Mouse (Mus musculus): Measurements from ENCODE around the gene Hfe. TPM values are rescaled to one million over a fixed set of nuclear protein-coding genes. Genes with fewer than 3 reads are reported as not detected.
A peak's percentile ranks its signal among the peaks of the same experiment; 100 is the strongest.
"Not testable (repeated sequence)": the region's sequence is repeated elsewhere in the genome, so short reads cannot be mapped to it uniquely, and the experiment has no call there.

Hfe gene
- polyA plus RNA-seq, 1 experiment from 2014 or later: 3.7 TPM

DNA sequence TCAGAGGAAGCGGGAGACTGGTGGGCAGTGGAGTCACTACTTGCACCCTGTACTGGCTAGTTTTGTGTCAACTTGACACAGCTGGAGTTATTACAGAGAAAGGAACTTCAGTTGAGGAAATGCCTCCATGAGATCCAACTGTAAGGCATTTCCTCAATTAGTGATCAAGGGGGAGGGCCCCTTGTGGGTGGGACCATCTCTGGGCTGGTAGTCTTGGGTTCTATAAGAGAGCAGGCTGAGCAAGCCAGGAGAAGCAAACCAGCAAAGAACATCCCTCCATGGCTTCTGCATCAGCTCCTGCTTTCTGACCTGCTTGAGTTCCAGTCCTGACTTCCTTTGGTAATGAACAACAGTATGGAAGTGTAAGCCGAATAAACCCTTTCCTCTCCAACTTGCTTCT lies 7.9 kb downstream of the Hfe start:
- not testable (repeated sequence) for H3K9me3 ChIP-seq (replicated peaks); H3K4me2 ChIP-seq; H3K27ac ChIP-seq (replicated peaks); H3K9ac ChIP-seq (replicated peaks); H3K27me3 ChIP-seq (replicated peaks); H3K36me3 ChIP-seq; H3K4me3 ChIP-seq (replicated peaks); H3K4me1 ChIP-seq; ATAC-seq (ENCODE audit: low FRiP score)
- WGBS: 87% methylated on average over 2 of the region's 2 CpGs

DNA sequence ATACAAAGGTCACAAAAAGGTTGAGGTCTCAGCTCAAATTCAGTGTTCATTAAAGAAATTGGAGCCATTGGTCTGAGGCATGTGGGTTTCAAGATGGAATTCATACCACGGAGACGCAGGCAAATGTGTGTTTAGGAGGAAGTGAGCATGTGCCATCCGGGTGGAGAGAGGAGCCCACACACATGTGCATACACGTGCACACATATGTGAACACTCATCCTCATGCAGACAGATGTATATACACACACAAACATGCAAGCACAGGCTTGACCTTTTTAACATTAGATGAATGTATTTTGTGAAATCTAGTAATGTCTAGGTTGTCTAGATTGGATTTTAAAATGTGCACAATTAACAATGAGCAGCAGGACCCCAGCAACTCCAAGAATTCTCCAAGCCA lies 8.4 kb downstream of the Hfe start:
- Histone ChIP-seq H3K27ac (replicated peaks) (no peak overlapping the region), H3K4me3 (replicated peaks) (no peak overlapping the region), H3K4me2 (no peak overlapping the region), H3K4me1 (peaks cover 14% of the 10 kb centered on the region; the same call in 1 of the 2 replicates), H3K9ac (replicated peaks) (no peak overlapping the region), H3K9me3 (replicated peaks) (no peaks in the 10 kb centered on the region), H3K27me3 (replicated peaks) (no peaks in the 10 kb centered on the region), H3K36me3 (no peaks in the 10 kb centered on the region)
- 78% methylated on average over 4 of the region's 4 CpGs for WGBS
- ATAC-seq (ENCODE audit: low FRiP score): no peak

DNA sequence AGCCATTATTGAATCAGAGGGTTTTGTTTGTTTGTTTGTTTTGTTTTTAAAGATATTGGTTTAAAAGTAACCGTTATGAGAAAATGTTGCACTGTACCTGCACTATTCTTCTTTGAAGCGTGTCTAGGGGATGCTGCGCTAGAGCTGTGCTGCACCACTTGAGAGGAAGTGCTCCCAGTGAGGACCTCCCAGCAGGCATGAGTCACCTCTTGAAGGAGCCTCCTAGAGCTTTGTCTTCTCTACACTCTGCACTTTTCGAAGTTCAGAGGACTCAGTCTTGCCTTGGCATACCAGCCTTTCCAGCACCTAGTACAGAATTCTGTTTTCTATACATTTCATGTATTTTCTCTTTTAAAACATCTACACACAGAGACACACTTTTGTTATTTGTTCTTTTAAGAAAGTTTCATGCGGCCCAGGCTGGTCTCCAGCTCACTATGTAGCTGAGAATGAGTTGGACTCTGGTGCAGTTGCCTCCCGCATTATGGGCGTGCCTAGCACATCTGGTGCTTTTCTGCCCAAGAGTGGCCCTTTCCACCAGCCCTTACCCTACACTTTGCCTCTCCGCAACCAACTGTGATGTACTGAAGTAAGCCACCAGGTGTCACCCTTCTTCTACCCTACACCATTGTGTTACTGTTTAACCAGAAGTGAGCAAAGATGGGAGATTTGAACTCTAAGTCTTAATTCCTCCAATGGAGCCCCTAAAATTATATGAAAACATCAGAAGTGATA lies 9.7 kb downstream of the Hfe start:
- Histone ChIP-seq H3K36me3 (no peaks in the 10 kb centered on the region), H3K9me3 (replicated peaks) (no peaks in the 10 kb centered on the region), H3K27ac (replicated peaks) (no peak overlapping the region), H3K4me2 (no peak overlapping the region), H3K4me3 (replicated peaks) (no peak overlapping the region), H3K4me1 (peaks cover 14% of the 10 kb centered on the region; the same call in 1 of the 2 replicates), H3K9ac (replicated peaks) (no peak overlapping the region), H3K27me3 (replicated peaks) (no peaks in the 10 kb centered on the region)
- 28% methylated on average over 8 of the region's 8 CpGs for WGBS
- no peak for ATAC-seq (ENCODE audit: low FRiP score)

DNA sequence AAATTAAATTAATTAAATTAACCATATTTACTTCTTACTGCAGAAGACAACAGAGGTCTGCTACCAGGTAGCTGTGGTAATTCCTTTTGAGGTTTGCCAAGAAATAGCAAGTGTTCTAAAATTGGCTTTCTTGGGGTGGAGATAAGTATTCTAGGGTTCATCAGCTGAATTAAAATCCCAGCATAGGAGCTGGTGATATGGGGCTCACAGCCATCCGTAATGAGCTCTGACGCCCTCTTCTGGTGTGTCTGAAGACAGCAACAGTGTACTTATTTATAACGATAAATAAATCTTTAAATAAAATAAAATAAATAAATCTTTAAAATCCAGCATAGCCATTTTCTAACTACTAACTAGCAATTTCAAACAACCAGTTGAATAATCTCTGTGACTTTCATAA lies 10.9 kb downstream of the Hfe start:
- ATAC-seq (ENCODE audit: low FRiP score): no peak
- no peaks in the 10 kb centered on the region for H3K27me3 ChIP-seq (replicated peaks)
- no peaks in the 10 kb centered on the region for H3K9me3 ChIP-seq (replicated peaks)
- peaks cover 14% of the 10 kb centered on the region; the same call in 1 of the 2 replicates for H3K4me1 ChIP-seq
- H3K4me3 ChIP-seq (replicated peaks): no peak overlapping the region
- no peak overlapping the region for H3K27ac ChIP-seq (replicated peaks)
- no peak overlapping the region for H3K4me2 ChIP-seq
- no peaks in the 10 kb centered on the region for H3K36me3 ChIP-seq
- WGBS: 67% methylated on average over 3 of the region's 3 CpGs
- no peak overlapping the region for H3K9ac ChIP-seq (replicated peaks)

DNA sequence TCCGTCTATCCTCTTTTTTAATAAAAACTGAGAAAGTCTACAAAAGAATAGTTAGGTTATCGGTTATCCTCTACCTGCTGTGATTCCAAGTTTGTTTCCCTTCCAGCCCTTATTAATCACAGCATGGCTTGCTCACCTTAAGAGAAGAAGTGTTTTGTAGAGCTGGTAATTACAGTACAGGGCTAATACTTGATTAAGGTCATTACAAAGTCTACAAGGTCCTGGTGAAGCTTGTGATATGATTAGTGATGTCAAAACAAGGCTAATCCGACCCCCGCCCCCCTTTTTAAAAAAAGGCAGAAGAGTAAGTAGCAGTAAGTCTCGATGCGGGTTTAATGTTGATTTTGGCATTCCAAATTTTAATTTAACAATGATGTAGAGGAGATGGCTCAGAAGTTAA lies 11.7 kb downstream of the Hfe start:
- Histone ChIP-seq H3K27ac (replicated peaks) (peak overlapping the region; percentile 79), H3K9me3 (replicated peaks) (no peaks in the 10 kb centered on the region), H3K4me1 (peaks cover 14% of the 10 kb centered on the region; the same call in 1 of the 2 replicates), H3K4me3 (replicated peaks) (no peak overlapping the region), H3K27me3 (replicated peaks) (no peaks in the 10 kb centered on the region), H3K9ac (replicated peaks) (peak overlapping the region; percentile 47; the same call in 1 of the 2 replicates), H3K36me3 (no peaks in the 10 kb centered on the region), H3K4me2 (peak overlapping the region; percentile 60)
- no peak for ATAC-seq (ENCODE audit: low FRiP score)
- WGBS: 76% methylated on average over 6 of the region's 6 CpGs

DNA sequence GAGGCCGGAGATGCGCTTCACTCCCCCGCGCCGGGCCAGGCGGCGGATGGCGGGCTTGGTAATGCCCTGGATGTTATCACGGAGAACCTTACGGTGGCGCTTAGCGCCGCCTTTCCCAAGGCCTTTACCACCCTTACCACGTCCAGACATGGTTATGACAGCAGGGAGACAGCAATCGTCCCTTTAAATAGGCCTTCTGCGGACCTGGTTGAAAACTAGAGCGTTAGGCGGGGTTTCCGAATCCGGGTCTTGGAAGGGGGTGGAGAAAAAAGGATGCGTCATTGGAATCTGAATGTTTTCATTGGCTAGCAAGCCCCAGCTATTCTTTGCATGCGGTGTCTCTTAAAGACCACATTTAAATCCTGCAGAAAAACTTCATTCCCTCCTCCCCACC lies 12.4 kb downstream of the Hfe start, which contains the start of gene Hist1h4c:
Gene Hist1h4c (minus strand): TSS at position 155 of the 394 bp plus-strand sequence.
- peak within 1 kb of the TSS; percentile 40 for H3K4me3 ChIP-seq (replicated peaks)
- WGBS: 0% methylated on average over 19 of the region's 22 CpGs

DNA sequence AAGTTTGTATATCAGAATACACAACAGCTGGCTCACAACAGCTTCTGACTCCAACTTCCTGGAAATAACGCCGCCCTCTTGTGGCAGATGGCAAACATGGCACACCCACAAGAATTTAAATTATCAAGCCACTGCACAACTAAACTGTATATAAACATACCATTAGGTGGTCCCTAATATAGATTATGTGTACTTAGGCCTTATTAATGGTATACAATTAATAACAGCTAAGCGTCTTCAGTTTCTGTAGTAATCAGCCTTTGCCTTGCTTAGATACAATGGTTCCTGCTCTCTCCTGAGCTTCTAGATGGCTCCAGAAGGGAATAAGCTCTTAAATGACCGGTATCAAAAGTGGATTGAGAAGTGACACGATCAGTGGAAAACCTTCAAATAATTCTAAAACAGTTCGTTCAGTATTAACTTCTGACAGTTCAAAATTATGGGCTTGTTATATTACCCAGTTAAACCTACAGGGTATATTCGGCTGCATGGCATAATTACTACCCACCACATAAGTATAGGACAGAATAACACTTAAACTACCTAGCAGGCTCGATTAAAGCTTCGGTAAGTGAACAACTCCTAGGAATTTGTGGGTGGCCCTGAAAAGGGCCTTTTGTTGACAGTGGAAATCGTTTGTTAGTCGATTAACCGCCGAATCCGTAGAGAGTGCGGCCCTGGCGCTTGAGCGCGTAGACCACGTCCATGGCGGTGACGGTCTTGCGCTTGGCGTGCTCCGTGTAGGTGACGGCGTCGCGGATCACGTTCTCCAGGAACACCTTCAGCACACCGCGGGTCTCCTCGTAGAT lies 13.0 kb downstream of the Hfe start:
- under 1% methylated on average over 25 of the region's 32 CpGs for WGBS
- Histone ChIP-seq H3K27me3 (replicated peaks) (no peaks in the 10 kb centered on the region), H3K4me1 (peaks cover 14% of the 10 kb centered on the region; the same call in 1 of the 2 replicates), H3K36me3 (no peaks in the 10 kb centered on the region), H3K4me2 (peak overlapping the region; percentile 60), H3K9ac (replicated peaks) (peak overlapping the region; percentile 47), H3K27ac (replicated peaks) (peak overlapping the region; percentile 79), H3K4me3 (replicated peaks) (peak overlapping the region; percentile 40), H3K9me3 (replicated peaks) (no peaks in the 10 kb centered on the region)
- ATAC-seq (ENCODE audit: low FRiP score): peak; percentile 84

More for the DNA sequence above, 12.4 kb downstream of the Hfe start, which contains the start of gene Hist1h4c:
- Histone ChIP-seq H3K9ac (replicated peaks) (peak within 1 kb of the TSS; percentile 47), H3K36me3 (no peaks in the 10 kb centered on the region), H3K27me3 (replicated peaks) (no peaks in the 10 kb centered on the region), H3K4me2 (peak within 1 kb of the TSS; percentile 60), H3K4me1 (peaks cover 14% of the 10 kb centered on the region; the same call in 1 of the 2 replicates), H3K27ac (replicated peaks) (peak within 1 kb of the TSS; percentile 79), H3K9me3 (replicated peaks) (no peaks in the 10 kb centered on the region)
- ATAC-seq (ENCODE audit: low FRiP score): peak; percentile 96

DNA sequence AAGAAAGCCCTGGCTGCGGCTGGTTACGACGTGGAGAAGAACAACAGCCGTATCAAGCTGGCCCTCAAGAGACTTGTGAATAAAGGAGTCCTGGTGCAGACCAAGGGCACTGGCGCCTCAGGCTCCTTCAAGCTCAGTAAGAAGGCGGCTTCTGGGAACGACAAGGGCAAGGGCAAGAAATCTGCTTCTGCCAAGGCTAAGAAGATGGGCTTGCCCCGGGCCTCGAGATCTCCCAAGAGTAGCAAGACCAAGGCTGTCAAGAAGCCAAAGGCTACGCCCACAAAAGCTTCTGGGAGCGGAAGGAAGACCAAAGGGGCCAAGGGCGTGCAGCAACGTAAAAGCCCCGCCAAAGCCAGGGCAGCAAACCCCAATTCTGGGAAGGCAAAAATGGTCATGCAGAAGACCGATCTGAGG lies 14.6 kb downstream of the Hfe start:
- no peak overlapping the region for H3K9ac ChIP-seq (replicated peaks)
- H3K4me1 ChIP-seq: peaks cover 14% of the 10 kb centered on the region; the same call in 1 of the 2 replicates
- no peak overlapping the region for H3K4me3 ChIP-seq (replicated peaks)
- H3K27ac ChIP-seq (replicated peaks): no peak overlapping the region
- no peak overlapping the region for H3K4me2 ChIP-seq
- 61% methylated on average over 15 of the region's 15 CpGs for WGBS
- H3K9me3 ChIP-seq (replicated peaks): no peaks in the 10 kb centered on the region
- no peaks in the 10 kb centered on the region for H3K27me3 ChIP-seq (replicated peaks)
- H3K36me3 ChIP-seq: no peaks in the 10 kb centered on the region
- ATAC-seq (ENCODE audit: low FRiP score): no peak

DNA sequence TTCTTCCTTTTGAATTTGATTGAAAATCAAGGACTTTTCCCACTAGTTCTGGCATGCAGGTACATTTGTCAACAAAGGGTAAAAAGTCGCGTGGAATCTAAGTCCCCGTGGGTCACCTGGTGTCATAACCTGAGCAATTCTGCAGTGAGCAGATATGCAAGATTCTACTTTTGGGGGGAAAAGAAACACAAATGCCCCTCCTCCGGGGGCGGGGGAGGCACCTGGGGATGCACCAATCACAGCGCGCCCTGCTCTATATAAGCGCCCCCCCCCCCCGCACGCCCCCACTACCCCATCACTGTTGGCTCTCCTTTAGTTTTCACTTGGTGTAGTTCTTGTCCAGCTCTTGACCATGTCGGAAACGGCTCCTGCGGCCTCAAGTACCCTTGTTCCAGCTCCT lies 15.1 kb downstream of the Hfe start, which contains the start of gene Hist1h1t:
Gene Hist1h1t (plus strand): TSS at position 301 of the 400 bp plus-strand sequence.
- no peaks in the 10 kb centered on the region for H3K36me3 ChIP-seq
- H3K27ac ChIP-seq (replicated peaks): no peak within 1 kb of the TSS
- WGBS: 54% methylated on average over 10 of the region's 13 CpGs
- ATAC-seq (ENCODE audit: low FRiP score): no peak
- H3K9me3 ChIP-seq (replicated peaks): no peaks in the 10 kb centered on the region
- H3K4me1 ChIP-seq: peaks cover 14% of the 10 kb centered on the region; the same call in 1 of the 2 replicates
- no peak within 1 kb of the TSS for H3K9ac ChIP-seq (replicated peaks)
- no peaks in the 10 kb centered on the region for H3K27me3 ChIP-seq (replicated peaks)
- no peak within 1 kb of the TSS for H3K4me2 ChIP-seq
- H3K4me3 ChIP-seq (replicated peaks): no peak within 1 kb of the TSS

DNA sequence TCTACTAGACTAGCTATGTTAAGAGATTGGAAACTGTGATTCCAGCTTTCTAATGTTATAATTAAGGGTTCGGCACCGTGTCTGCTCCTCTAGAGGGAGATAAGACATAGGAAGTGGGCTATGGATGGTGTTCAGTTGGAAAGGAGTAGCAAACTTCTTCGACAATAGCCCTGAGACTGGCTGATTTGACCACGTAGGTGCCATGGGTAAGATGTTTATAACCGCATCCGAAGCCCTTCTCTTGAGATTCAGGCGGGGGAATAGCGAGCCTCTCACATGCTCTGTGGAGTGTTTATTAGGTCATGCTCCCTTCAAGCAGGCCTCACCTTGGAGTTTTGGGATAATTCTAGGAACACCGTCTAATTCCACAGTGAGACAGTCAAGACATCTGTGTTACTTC lies 15.7 kb downstream of the Hfe start:
- Histone ChIP-seq H3K27me3 (replicated peaks) (no peaks in the 10 kb centered on the region), H3K27ac (replicated peaks) (no peak overlapping the region), H3K36me3 (no peaks in the 10 kb centered on the region), H3K4me3 (replicated peaks) (no peak overlapping the region), H3K4me1 (peaks cover 14% of the 10 kb centered on the region; the same call in 1 of the 2 replicates), H3K4me2 (no peak overlapping the region), H3K9me3 (replicated peaks) (no peaks in the 10 kb centered on the region), H3K9ac (replicated peaks) (no peak overlapping the region)
- no peak for ATAC-seq (ENCODE audit: low FRiP score)
- 94% methylated on average over 9 of the region's 9 CpGs for WGBS

DNA sequence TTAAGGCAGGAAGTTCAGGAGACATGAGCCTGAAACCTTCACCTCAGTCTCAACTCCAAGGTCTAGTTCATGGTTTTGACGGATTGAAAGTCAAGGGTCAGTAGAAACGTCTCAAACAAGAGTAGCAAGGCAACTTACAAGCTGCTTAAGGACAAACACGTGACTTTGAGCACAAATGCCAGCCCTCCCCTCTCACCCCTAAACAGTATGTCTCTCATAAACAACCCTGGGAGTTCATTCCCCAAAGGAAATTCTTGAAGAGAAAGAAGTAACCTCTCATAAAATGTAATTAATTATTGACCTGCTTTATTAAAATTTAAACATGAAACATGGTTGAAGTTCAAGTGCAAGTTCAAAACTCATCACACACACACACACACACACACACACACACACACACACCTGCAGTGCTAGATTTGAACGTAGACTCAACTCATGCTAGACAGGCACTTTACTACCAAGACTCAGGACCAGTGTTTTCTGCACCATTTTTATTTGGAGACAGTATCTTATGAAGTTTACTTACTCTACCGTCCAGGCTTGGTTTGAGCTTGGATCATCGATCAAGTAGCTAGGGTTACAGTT lies 16.7 kb downstream of the Hfe start:
- peaks cover 11% of the 10 kb centered on the region; the same call in 1 of the 2 replicates for H3K4me1 ChIP-seq
- no peaks in the 10 kb centered on the region for H3K27me3 ChIP-seq (replicated peaks)
- no peak for ATAC-seq (ENCODE audit: low FRiP score)
- H3K27ac ChIP-seq (replicated peaks): no peak overlapping the region
- H3K36me3 ChIP-seq: no peaks in the 10 kb centered on the region
- no peak overlapping the region for H3K4me3 ChIP-seq (replicated peaks)
- 90% methylated on average over 6 of the region's 6 CpGs for WGBS
- no peaks in the 10 kb centered on the region for H3K9me3 ChIP-seq (replicated peaks)
- H3K9ac ChIP-seq (replicated peaks): no peak overlapping the region
- no peak overlapping the region for H3K4me2 ChIP-seq

Data from neural tube, embryonic 15.5 days (tissue).